Mouse (Mus musculus) megakaryocyte progenitor cell, adult 5-6 weeks (primary cell): ENCODE data around the gene Ing5. TPM values are rescaled to one million over a fixed set of nuclear protein-coding genes. Genes with fewer than 3 reads are reported as not detected.
"Not testable (repeated sequence)": the region's sequence is repeated elsewhere in the genome, so short reads cannot be mapped to it uniquely, and the experiment has no call there.

Experiments used
- ATAC-seq: replicated peaks from 2 replicates; pipeline ENCODE4 v1.8.0; 2016; ENCODE audit warnings: mild to moderate bottlenecking, moderate TSS enrichment, inconsistent platforms; ENCODE audit not compliant: poor library complexity
- total RNA-seq, 2 experiments: library from RNA; stranded (forward) in 1 of 2; stranded (reverse) in 1 of 2; fragments of 157-497, 149-512 nt in 1 of 2; fragments of 200-1000 nt in 1 of 2; gene quantifications; 2 replicates each; pipeline versions ENCODE4 v1.2.3 to v1.2.4; 2015 to 2017

The Ing5 gene
- 9.0 and 10.2 TPM in 2 replicates for total RNA-seq (2015)
- 38.3 and 42.8 TPM in 2 replicates for total RNA-seq (2017)

DNA sequence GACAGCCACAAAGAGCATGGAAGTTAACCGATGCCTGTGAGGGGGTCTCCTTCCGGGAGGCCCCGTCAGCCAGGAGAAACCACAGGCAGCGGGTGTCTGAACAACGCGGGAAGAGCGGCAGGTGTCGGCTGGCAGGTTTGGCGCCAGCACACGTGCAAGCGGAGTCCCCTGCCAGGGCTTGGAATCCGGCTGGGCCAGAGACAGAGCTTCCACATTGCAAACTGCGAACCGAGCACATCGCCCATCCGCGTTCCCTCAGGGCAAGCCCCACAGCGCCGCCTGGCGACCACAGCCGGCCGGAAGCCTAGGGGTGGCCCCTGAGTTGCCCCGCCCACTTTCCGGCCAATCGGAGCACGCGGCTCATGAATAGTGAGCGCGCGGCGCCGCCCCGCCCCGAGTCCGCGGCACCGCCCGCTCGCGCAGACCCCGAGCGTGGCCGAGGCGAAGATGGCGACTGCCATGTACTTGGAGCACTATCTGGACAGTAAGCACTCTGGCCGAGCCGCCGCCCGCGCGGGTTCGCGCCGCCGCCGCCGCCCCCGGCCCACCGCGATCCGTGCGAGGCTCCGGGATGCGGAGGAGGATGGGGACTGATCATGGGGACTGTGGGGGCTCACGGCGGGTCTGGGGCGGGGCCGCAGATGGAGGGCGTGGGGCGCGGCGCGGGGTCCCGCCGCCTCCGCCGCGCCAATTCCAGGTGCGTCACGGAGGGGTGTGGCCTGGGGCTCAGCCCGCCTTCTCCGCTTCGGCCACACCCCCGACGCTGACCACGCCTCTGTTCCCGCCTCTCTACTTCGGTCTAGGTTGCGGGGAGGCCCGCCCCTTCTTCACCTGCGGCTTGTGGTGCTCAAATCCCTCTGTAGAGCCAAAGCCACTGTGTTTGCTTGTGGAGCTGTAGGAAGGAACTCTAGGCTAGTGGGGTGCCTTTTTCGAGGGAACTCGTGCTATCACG, at the start of gene Ing5:
Ing5 (plus strand) TSS at position 410 of the 952 bp plus-strand sequence.
- ATAC-seq, result peak; percentile 62

DNA sequence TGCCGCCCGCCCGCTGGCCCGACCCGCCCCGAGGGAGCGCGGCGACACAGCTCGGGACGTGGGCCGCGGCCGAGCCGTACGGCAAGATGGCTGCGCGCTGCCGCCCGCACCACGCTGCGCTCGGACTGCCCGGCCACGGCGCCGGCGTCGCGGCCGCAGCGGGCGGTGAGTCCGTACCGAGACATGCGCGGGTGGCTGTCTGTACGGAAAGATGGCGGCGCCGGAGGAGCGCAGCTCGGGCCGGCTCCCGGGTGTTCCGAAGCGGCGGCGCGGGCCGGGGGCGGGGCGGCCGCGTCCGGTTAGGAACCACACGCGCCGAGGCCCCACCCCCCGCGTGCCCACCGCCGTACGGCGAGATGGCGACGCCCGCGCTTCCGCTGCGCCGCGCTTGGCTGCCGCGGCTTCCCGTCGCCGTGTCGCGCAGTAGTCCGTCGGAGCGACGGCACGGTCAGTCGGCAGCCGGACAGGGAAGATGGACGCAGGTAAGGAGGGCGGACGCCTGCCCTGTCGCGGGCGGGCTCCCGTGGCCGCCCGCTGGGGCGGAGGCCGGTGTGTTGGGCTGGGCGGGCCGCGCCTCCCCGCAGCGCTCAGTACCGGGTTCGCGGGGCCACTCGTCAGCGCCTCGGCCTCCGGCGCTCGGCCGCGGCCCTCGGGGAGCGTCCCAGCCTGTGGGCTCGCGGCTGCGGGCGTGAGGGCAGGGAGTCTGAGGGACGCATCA, 49.0 kb upstream of the Ing5 start, which contains the start of gene Thap4:
Thap4 (minus strand) TSS at position 292 of the 718 bp plus-strand sequence.
- peak; percentile 70 for ATAC-seq

DNA sequence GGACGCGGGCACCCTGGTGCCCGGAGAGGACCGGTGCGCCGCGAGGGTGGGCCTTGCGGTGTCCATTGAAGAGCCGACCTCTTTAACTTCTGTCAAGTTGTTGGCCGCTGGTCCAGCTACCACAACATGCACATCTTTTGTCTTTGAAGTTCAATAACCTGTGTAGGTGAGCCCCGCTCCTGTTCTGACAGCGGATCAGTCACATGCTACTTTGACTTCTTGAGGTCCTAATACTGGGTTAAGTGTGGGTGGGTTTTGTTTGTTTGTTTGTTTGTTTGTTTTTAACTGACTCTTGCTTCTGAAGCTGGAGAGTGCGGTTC, 48.5 kb upstream of the Ing5 start:
- no peak for ATAC-seq

GRCm38 (mm10) chr1:93755618-93756017, 48.1 kb upstream of the Ing5 start:
- ATAC-seq, result no peak

DNA sequence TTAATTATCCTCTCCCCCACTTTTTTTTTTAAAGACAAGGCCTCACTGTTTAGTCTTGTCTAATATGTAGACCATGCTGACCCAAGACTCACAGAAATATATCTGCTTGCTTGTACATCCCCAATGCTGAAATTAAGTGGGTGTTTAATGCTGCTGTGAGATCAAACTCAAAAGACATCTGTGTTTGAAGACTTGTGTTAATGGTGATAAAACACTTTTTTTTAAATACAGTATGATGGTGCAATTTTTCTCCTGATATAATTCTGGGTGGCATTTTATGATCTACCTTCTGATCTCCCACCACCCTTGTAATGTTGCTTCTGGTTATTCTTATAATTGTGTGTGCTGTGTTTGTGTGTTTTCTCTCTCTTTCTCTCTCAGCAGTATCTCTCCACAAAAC, 47.6 kb upstream of the Ing5 start:
- peak; percentile 36 for ATAC-seq

DNA sequence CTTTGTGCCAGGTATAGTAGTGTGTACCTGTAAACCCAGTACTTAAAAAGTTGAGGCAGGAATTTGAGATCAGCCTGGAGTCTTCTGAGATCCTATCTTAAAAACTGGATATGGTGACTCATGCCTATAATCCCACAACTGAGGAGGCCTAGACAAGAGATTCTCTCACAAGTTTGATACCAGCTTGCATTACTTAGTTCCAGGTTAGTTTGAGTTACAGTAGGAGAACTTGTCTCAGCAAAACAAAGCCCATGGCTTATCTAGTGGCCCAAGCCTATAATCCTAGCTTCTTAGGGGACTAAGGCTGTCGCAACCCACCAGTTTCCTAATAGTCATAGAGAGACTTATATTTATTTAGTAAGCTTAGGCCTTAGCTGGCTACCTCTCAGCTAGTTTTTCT, 43.7 kb upstream of the Ing5 start:
- no peak for ATAC-seq

DNA sequence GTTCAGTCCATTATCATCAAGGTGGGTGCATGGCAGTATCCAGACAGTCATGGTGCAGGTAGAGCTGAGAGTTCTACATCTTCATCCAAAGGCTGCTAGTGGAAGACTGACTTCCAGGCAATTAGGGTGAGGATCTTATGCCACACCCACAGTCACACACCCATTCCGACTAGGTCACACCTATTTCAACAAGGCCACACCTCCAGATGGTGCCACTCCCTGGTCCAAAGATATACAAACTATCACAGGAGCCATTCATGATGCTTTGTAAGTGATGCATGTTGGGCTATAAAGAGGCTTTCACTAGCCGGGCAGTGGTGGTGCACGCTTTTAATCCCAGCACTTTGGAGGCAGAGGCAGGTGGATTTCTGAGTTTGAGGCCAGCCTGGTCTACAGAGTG, 40.2 kb upstream of the Ing5 start:
- ATAC-seq, result not testable (repeated sequence)

DNA sequence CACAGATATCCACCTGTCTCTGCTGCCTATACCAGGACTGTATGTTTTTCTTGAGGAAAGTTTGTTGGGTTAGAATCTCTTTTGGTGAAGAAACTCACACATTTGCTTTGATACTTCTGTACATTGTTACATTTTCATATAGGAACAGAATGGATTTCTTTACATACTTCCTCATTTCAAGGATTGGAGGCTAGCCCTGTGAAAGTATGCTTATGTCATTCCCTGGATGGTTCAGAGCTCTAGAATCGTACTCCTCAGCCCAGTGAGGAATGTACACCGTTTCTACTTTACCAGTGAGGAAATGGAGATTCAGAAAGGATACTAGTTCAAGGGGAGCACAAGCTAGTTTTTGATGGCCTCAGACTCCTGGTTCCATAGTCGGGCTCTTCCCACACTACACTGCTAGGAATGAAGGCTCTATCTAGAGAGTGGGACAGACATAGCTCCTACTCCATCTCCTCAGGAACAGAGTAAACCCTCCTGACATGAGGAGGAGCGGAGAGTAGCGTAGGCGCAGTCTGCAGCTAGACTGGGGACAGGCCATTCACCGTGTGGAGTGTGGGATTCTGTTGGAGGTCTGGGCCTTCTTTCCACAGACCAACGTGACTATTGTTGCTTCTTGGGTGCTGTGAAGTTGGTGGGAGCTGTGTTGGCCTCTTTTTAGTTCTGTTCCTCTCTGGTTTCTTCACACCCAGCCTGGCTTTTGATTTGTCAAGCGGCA, 38.7 kb upstream of the Ing5 start:
- ATAC-seq, result peak; percentile 68

DNA sequence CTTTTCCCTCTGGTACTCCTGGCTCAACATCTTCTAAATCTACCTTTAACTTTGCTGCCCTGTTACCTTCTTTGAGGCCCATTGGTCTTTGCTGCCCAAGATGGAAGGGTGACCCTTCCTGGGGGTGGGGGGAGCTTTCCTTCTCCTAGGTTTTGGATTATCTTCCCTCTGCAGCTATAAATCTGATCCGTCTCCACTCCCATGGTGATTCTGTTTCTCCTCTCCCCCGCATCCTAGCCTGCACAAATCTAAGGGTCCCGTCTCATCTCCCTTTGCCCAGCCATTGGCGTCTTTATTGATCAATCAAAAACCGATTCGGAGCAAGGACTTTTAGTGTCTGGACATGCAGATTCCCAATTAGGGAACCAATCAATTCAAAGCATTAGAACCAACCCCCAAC, 36.2 kb upstream of the Ing5 start:
- ATAC-seq, result no peak

GRCm38 (mm10) chr1:93769901-93770300, 33.9 kb upstream of the Ing5 start:
- ATAC-seq, result no peak

DNA sequence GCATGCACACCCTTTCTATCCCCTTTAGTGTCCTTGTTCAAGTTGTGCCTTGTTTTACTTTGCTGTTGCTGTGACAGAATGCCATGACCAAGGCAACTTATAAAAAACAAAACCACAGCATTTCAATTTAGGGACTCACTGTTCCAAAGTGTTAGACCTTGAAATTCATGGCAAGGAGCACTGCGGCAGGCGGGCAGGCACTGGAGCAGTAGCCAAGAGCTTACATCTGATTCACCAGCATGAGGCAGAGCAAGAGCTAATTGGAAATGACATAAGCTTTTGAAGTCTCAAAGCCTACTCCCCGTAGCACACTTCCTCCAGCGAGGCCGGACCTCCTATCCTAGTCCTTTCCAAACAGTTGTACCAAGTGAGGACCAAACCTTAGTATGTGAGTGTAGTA, 27.1 kb upstream of the Ing5 start:
- no peak for ATAC-seq

DNA sequence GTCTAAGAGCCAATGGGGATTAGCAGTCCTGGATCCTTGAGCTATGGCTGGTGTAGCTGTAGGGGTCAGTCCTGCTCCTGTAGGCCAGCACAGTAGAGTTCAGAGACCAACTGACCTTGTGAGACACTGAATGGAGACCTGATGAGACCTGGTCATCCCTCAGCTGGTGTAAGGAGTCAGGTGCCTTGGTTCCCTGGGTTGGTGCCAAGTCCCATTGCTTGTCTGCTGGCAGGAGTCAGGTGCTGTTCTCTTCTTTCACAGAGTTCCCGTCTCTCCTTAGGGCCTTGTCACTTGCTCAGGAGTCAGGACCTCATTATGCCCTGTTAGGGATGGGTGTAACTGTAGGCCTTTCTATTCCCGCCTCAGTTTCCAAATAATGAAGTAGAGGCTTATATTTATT, 16.9 kb upstream of the Ing5 start:
- ATAC-seq, result no peak

DNA sequence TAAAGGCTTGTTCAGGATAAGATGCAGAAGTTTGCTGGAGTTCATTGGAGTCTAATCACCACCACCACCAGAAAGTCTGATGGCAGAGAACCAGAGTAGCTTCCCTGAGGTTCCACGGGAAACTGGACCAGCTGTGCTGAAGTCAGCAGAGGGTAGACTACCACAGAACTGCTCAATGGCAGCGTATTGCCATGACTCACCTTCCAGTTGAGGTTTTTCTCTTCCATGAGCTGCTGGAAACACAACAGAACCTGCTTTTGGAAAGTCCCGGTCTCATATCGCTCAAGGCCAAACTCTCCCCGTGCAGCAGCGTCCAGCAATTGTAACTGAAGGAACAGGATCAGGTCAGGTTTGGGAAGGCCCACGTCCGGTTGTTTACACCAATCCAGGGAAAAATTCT, 9.2 kb upstream of the Ing5 start:
- ATAC-seq, result no peak

DNA sequence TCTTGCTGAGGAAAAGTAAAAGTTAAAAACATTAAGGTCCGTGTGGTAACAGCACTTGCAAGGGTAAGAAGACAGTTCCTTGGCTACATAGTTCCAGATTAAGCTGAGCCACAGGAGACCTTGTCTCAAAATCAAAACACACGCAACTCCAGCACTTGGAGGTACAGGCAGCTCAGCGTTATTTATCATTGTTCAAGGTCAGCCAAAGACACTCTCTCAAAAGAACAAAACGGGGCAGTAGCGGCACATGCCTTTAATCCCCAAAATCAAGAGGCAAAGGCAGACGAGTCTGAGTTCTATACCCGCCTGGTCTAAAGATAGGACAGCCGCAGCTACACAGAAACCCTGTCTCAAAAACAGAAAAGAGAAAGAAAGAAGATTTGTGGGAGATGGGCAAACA, 7.9 kb upstream of the Ing5 start:
- no peak for ATAC-seq

DNA sequence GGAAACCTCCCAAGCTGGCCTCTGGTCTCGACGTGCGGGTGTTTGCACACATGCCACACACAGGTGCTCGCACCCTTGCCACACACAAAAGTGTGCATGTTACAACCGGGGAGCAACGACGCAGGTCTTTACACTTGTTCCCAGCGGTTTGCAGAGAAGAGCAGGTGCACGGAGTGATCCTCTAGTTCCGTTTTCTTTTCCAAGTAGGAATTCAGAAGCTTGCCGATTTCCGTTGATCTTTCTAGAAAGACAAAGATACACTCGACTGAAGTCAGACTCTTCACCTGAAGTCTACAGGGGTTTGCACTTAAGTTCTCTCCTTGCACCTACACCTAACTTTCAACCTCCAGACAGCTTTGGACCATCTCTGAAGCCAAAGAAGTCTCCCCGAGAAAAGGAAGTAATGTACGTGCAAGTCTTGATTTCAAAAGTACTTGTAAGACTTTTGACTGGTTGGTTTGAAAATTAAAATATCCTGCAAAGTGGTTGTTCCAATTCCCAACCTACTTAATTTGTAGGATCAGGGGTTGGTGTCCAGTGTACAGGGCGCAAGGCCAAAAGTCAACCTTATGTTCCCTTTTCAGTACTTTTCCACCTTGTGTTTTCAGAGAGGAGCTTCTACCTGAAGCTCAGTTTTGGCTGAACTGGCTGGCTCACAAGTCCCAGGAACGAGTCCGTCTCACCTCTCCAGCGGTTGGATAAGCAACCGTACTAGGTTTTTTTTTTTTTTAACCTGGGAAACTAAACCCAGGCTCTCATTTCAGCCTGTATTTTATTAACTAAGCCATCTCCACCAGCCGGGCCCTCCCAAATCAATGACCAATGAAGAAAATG, 2.9 kb upstream of the Ing5 start:
- ATAC-seq, result no peak

GRCm38 (mm10) chr1:93801741-93802238, 2.0 kb upstream of the Ing5 start, which contains the start of gene Dtymk:
TSS of gene Dtymk (minus strand) at chr1:93801934.
- ATAC-seq, result peak; percentile 62

- peak; percentile 7 for ATAC-seq
Observed at GRCm38 (mm10) chr1:93802771-93803170, 994 bp upstream of the Ing5 start.

GRCm38 (mm10) chr1:93804818-93805217, 1.1 kb downstream of the Ing5 start:
- no peak for ATAC-seq

DNA sequence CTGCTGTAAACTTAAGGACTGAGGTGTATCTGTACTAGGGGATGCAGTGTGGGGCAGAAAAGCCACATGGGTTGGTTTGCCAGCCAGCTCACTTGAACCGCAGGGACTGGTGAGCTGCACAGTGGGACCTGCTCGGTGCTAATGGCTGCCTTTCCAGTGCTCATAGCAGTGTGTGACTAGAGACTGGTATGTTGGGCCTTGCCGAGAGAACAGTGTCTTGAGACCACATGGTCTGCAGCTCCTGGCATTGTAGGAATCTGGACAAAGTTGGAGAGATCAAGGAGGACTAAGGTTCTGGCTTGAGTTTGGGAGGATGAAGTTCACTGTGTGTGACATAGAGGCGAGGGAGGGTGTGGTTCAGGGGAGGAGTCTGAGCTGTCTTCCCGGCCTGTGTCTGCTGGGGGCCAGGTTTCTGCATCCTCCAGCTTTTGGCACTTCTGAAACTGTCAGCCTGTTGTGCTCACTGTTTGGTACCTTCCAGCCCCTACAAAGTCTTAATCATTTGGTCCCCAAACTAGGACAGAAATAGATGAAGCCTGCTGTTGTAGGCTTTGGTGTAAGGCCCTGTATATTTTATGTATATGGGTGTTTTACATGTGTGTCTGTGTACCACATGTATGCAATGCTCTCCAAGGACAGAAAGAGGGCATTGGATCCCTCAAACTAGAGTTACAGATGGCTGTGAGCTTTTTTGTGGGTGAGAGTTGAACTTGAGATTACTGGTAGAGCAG, 1.6 kb downstream of the Ing5 start:
- ATAC-seq, result no peak

DNA sequence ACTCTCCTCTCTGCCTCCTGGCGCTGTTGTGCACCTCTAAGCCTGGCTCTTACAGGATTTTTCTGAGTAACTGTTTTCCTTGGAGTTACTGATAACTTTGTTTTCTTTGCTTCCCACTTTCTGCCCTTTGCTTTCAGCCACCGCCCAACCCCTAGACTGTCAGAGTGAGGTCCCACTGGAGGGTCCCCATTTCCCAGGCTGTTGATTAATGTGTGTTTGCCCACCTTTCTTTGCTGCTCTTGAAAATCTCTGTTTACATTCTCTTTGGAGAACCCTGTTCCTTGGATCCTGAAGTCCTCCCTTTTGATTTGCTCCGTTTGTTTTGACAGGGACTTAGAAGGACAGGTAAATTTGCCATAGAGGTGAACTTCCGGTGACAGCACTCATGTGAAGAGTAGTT, 5.1 kb downstream of the Ing5 start:
- ATAC-seq, result no peak
